Mouse (Mus musculus) kidney, embryonic 14.5 days (tissue): Measurements from ENCODE around the gene Armc3. TPM values are rescaled to one million over a fixed set of nuclear protein-coding genes. Genes with fewer than 3 reads are reported as not detected.
"Not testable (repeated sequence)": the region's sequence is repeated elsewhere in the genome, so short reads cannot be mapped to it uniquely, and the experiment has no call there.

Experiments
- ATAC-seq: fragments of 200-750 bp; cut with Nextera tagmentation; 2 replicates; pipeline ENCODE4 v1.8.0; 2017; ENCODE audit warnings: moderate number of reproducible peaks, mild to moderate bottlenecking, moderate TSS enrichment, moderate library complexity; ENCODE audit not compliant: low FRiP score, low TSS enrichment
- H3K27ac ChIP-seq: fragments of 300-500 bp; sonication (generic); 2 replicates; pipeline ENCODE4 v1.5.1; 2014; ENCODE audit warnings: low read depth, mild to moderate bottlenecking, low read length, moderate library complexity, mixed read lengths
- H3K27me3 ChIP-seq: fragments of 300-500 bp; sonication (generic); 2 replicates; pipeline ENCODE4 v1.6.1; 2014; ENCODE audit warnings: mild to moderate bottlenecking, low read length; ENCODE audit not compliant: control insufficient read depth, insufficient read depth
- H3K36me3 ChIP-seq: fragments of 300-500 bp; sonication (generic); 2 replicates; pipeline ENCODE4 v1.6.1; 2014; ENCODE audit warnings: low read length, mixed read lengths; ENCODE audit not compliant: control insufficient read depth, insufficient read depth
- H3K4me1 ChIP-seq: fragments of 300-500 bp; sonication (generic); 2 replicates; pipeline ENCODE4 v1.6.1; 2014; ENCODE audit warnings: low read length, mixed read lengths; ENCODE audit not compliant: control insufficient read depth, insufficient read depth
- H3K4me2 ChIP-seq: fragments of 300-500 bp; sonication (generic); replicated peaks from 2 replicates; pipeline ENCODE4 v1.6.1; 2014; ENCODE audit warnings: low read depth, mild to moderate bottlenecking, low read length
- H3K4me3 ChIP-seq: fragments of 300-500 bp; sonication (generic); 2 replicates; pipeline ENCODE4 v1.5.1; 2014; ENCODE audit warnings: mild to moderate bottlenecking, low read length
- H3K9ac ChIP-seq: fragments of 300-500 bp; sonication (generic); 2 replicates; pipeline ENCODE4 v1.6.1; 2014; ENCODE audit warnings: low read depth, mild to moderate bottlenecking, low read length, moderate library complexity
- H3K9me3 ChIP-seq: fragments of 300-500 bp; sonication (generic); 2 replicates; pipeline ENCODE4 v1.6.1; 2016; ENCODE audit warnings: low read length; ENCODE audit not compliant: control insufficient read depth
- WGBS: fragments of 180-500 bp; shearing (Covaris S2); extraction: QIAGEN DNeasy Blood & Tissue Kit; methylation state at CpG from one replicate; pipeline ENCODE4 v1.1.7; 2014; 5-methylcytosine and 5-hydroxymethylcytosine counted together
- polyA plus RNA-seq: library from polyadenylated mRNA; unstranded; fragments of >200 nt; fragmentation: Nextera tagmentation; extraction: Ambion mirVana; gene quantifications from 2 replicates; pipeline ENCODE4 v1.2.1, GENCODE M21; 2014

Gene Armc3
- polyA plus RNA-seq, 1 experiment from 2014 or later, result 0.09 TPM

DNA sequence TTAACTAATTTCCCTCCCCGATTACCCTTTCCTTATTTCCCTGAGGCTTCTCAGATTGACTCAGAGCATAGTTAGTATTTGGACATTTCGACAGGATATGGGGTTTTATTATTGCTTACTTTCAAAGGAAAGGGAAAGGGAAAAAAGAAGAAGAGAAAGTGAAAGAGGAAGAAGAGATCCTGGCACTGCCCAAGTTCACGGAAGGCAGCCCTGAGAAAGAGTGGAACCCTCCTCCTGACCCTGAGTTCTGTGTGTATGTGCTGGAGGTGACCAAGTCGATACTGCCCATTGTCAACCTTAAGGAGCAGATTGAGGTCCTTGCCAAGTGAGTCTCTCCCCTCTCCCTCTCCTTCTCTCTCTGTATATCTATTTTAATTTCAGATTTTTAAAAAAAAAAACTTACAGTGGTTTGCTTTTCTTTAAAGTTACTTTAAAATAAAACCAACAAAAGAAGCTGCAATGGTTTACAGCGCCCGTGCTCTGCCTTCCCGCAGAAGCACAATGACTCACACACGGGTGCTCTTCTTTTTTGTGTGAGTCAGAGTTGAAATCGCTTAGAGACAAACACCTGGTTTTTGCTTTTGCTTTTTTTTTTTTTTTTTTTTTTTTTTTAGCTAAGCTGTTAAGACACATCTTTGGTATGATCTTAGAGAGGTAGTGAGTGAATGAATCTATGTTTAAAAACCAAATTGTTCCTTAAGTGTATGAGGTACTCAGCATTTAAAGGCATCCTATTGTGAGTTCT, 101.4 kb downstream of the Armc3 start:
- Histone ChIP-seq H3K9ac (no peak overlapping the region), H3K4me1 (no peaks in the 10 kb centered on the region), H3K4me2 (no peak overlapping the region), H3K27ac (no peak overlapping the region), H3K4me3 (no peak overlapping the region), H3K9me3 (no peaks in the 10 kb centered on the region), H3K27me3 (no peaks in the 10 kb centered on the region), H3K36me3 (no peaks in the 10 kb centered on the region)
- 83% methylated on average over 9 of the region's 9 CpGs for WGBS
- ATAC-seq, result no peak

DNA sequence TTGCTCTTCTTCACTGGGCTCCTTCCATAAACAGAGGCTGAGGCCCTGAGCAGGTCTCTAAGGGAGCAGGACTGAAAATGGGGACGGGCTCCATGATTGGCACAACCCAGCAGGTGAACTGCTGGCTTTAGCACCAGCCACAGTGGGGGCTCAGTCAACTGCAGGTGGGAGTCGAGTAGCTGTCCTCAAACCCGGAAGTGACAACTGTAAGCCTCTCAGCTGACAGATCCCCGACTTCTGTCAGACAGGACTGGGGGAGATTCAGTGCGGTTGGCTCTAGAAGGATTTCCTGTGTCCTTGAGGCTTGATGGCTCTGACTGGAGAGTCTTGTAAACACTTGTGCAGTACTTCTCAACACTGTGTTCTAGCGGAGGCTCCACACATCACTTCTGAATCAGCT, 102.1 kb downstream of the Armc3 start:
- no peak overlapping the region for H3K9ac ChIP-seq
- no peaks in the 10 kb centered on the region for H3K9me3 ChIP-seq
- ATAC-seq, result no peak
- WGBS, result 27% methylated on average over 6 of the region's 6 CpGs
- H3K36me3 ChIP-seq, result no peaks in the 10 kb centered on the region
- no peaks in the 10 kb centered on the region for H3K27me3 ChIP-seq
- no peak overlapping the region for H3K27ac ChIP-seq
- H3K4me1 ChIP-seq, result no peaks in the 10 kb centered on the region
- H3K4me3 ChIP-seq, result no peak overlapping the region
- H3K4me2 ChIP-seq, result no peak overlapping the region

DNA sequence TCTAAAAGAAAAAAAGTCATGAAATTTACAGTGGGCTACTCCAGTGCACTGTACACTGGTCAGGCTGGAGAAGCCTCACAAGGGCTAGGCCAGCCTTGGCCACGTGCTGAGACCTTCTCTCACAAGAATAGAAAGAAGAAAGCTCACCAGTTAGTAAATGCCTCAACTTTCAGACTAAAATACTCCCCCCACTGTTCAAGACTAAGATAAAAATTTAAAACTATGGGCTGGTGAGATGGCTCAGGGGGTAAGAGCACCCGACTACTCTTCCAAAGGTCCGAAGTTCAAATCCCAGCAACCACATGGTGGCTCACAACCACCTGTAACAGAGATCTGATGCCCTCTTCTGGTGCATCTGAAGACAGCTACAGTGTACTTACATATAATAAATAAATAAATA, 104.0 kb downstream of the Armc3 start:
- WGBS, result 82% methylated on average over 3 of the region's 3 CpGs
- H3K4me1 ChIP-seq, H3K9ac ChIP-seq, ATAC-seq, H3K4me2 ChIP-seq, H3K27me3 ChIP-seq, H3K9me3 ChIP-seq, H3K27ac ChIP-seq, H3K4me3 ChIP-seq, H3K36me3 ChIP-seq: not testable (repeated sequence)

DNA sequence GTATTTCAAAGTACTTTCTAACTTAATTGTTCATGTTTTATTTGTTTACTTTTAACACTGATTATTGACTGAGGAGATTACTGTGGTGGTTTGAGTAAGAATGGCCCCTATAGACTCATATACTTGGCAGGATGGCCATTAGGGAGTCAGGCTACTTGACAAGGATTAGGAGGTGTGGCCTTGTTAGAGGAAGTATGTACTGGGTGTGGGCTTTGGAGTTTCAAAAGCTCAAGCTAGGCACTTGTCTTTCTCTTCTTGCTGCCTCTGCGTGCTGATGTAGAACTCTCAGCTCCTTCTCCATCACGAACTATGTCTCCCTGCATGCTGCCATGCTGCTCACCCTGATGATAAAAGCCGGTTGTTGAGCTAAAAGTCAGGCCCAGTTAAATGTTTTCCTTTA, 111.4 kb downstream of the Armc3 start:
- no peaks in the 10 kb centered on the region for H3K4me1 ChIP-seq
- H3K27me3 ChIP-seq, result no peaks in the 10 kb centered on the region
- no peak overlapping the region for H3K4me2 ChIP-seq
- H3K9ac ChIP-seq, result no peak overlapping the region
- ATAC-seq, result no peak
- no peaks in the 10 kb centered on the region for H3K36me3 ChIP-seq
- H3K4me3 ChIP-seq, result no peak overlapping the region
- no peak overlapping the region for H3K27ac ChIP-seq
- WGBS, result 92% methylated on average over 3 of the region's 3 CpGs
- H3K9me3 ChIP-seq, result peaks cover 6% of the 10 kb centered on the region

DNA sequence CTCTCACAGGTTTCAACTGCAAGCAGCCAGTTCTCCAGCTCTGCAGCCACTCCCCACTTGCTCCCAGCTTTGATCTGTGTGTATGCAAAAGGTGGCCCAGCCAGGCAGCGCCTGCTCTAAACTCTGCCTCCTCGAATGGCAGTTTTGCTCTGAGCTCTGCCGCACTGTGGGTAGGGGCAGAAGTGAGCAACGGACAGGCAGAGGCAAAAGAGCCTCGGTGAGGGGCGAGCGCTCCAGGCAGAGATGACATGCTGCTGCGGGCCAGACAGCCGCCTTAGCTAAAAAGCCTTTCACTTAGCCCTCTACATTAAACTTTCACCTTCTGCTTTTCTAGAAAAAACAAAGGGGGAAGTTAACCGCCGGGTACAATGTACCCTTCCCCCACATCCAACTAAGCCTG, 117.0 kb downstream of the Armc3 start:
- no peak overlapping the region for H3K4me2 ChIP-seq
- no peak overlapping the region for H3K27ac ChIP-seq
- 43% methylated on average over 11 of the region's 11 CpGs for WGBS
- H3K4me3 ChIP-seq, result no peak overlapping the region
- no peaks in the 10 kb centered on the region for H3K4me1 ChIP-seq
- H3K9me3 ChIP-seq, result peaks cover 6% of the 10 kb centered on the region
- no peaks in the 10 kb centered on the region for H3K27me3 ChIP-seq
- no peaks in the 10 kb centered on the region for H3K36me3 ChIP-seq
- ATAC-seq, result no peak
- H3K9ac ChIP-seq, result no peak overlapping the region

DNA sequence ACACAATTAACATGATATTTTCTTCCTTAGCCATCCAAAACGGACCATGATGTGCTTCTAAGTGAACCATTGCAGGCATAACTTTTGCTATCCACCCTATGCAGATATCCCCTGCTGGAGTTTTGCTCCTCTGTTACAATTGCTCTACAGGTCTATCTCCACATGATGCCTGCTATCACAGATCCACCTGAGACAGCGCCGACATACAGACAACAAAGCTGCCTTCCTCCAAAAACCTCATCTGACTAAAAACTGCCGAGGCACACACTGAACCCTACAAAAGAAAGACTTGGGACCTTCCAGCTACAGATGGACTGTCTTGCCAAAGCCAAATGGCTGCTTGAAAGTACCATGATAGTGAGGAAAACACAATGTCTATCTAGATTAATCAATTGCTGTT, 117.6 kb downstream of the Armc3 start:
- Histone ChIP-seq H3K36me3 (no peaks in the 10 kb centered on the region), H3K9me3 (peaks cover 6% of the 10 kb centered on the region), H3K27ac (no peak overlapping the region), H3K4me2 (no peak overlapping the region), H3K4me3 (no peak overlapping the region), H3K4me1 (no peaks in the 10 kb centered on the region), H3K9ac (no peak overlapping the region), H3K27me3 (no peaks in the 10 kb centered on the region)
- 72% methylated on average over 4 of the region's 4 CpGs for WGBS
- ATAC-seq, result no peak

DNA sequence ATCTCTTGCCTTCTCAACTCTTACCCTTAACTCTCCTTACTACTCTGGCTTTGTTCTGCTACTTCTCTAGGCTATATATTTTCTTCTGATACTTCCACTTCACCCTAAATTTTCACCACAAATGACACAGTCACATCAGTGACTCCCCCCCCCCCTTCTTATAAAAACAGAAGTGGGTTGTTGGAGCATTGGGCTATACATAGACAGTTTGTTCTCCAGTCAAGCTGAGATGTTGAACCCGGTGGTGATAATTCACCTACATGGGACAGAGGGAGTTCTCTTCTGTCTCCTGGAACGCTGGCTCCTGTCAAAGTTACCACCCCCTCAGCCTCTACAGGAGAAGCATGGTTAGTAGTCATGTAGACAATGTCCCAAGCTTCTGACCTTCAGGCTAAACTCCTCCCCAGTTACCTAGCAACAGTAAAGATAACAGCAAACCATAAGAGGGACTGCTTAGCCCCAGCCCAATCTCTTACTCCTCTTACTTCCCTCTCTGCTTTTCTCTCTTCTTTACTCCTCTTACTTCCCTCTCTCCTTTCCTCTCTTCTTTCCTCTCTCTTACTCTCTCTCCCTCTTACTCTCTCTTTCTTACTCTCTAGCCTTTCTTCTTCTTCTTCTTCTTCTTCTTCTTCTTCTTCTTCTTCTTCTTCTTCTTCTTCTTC, 118.2 kb downstream of the Armc3 start:
- H3K9me3 ChIP-seq, H3K4me2 ChIP-seq, H3K9ac ChIP-seq, H3K27ac ChIP-seq, ATAC-seq, H3K4me1 ChIP-seq, H3K27me3 ChIP-seq, H3K4me3 ChIP-seq, H3K36me3 ChIP-seq: not testable (repeated sequence)
- WGBS, result 59% methylated on average over 2 of the region's 2 CpGs

DNA sequence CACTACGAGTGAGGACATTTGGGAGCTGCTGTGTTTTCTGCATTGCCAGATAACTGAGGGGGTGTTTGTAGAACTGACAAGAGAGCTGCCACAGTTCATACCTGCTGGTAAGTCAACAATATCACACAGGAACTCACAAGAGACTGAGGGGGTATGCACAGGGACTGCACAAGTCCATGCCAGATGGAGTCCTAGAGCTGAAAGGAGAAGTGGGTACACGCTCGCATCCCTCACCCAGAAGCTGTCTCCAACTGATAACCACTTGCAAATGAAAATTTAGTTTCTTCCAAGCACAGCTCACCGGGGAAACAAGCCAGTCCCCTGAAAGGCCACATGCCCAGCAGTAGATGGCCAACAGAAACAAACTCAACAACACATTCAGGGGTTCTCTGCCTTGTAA, 119.4 kb downstream of the Armc3 start:
- no peak overlapping the region for H3K27ac ChIP-seq
- ATAC-seq, result no peak

DNA sequence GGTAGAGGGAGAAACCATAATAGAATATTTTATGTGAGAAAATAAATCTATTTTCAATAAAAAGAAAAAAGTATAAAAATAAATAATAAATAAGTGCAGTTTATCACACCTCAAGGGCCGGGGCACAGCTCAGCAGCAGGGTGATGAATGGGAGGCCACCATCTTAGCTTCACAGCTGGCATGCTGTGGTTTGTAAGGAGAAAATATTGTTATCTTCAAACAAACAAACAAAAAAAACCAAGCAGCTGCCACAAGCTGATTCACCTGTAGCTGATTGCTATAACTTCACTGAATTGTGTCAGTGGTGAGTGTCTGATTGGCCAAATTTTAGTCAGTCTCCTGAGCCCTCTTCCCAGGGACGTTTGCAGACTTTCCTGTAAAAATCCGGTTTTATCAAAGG, 120.2 kb downstream of the Armc3 start:
- Histone ChIP-seq H3K27me3 (no peaks in the 10 kb centered on the region), H3K9ac (no peak overlapping the region), H3K4me2 (no peak overlapping the region), H3K4me3 (no peak overlapping the region), H3K9me3 (peaks cover 6% of the 10 kb centered on the region), H3K4me1 (no peaks in the 10 kb centered on the region), H3K36me3 (no peaks in the 10 kb centered on the region), H3K27ac (no peak overlapping the region)
- ATAC-seq, result no peak
- WGBS, result 81% methylated on average over 3 of the region's 3 CpGs

More for the DNA sequence above, 119.4 kb downstream of the Armc3 start:
- H3K9me3 ChIP-seq, result peaks cover 6% of the 10 kb centered on the region
- H3K4me1 ChIP-seq, result no peaks in the 10 kb centered on the region
- no peak overlapping the region for H3K4me2 ChIP-seq
- H3K36me3 ChIP-seq, result no peaks in the 10 kb centered on the region
- no peak overlapping the region for H3K9ac ChIP-seq
- WGBS, result 86% methylated on average over 4 of the region's 4 CpGs
- no peaks in the 10 kb centered on the region for H3K27me3 ChIP-seq
- no peak overlapping the region for H3K4me3 ChIP-seq
